Mouse (Mus musculus): ENCODE results near the gene Kpna6. TPM values are rescaled to one million over a fixed set of nuclear protein-coding genes. Genes with fewer than 3 reads are reported as not detected.

Kpna6 gene
- polyA plus RNA-seq, 1 experiment from 2014 or later, result 16.5 TPM

GRCm38 (mm10) chr4:129684531-129684930 lies 12.0 kb upstream of the Kpna6 start:
- H3K36me3 ChIP-seq, result peaks cover 67% of the 10 kb centered on the region
- no peak overlapping the region for H3K4me2 ChIP-seq
- no peaks in the 10 kb centered on the region for H3K27me3 ChIP-seq
- no peak overlapping the region for H3K9ac ChIP-seq
- no peaks in the 10 kb centered on the region for H3K9me3 ChIP-seq
- ATAC-seq (ENCODE audit: borderline replicate concordance, extremely low read depth, low FRiP score, low TSS enrichment), result no peak
- H3K27ac ChIP-seq, result no peak overlapping the region
- no peaks in the 10 kb centered on the region for H3K4me1 ChIP-seq
- WGBS, result 93% methylated on average over 6 of the region's 6 CpGs
- H3K4me3 ChIP-seq, result no peak overlapping the region

GRCm38 (mm10) chr4:129683901-129684493 lies 11.4 kb upstream of the Kpna6 start:
- H3K27me3 ChIP-seq, result no peaks in the 10 kb centered on the region
- H3K4me2 ChIP-seq, result no peak overlapping the region
- peaks cover 70% of the 10 kb centered on the region for H3K36me3 ChIP-seq
- H3K27ac ChIP-seq, result no peak overlapping the region
- WGBS, result 84% methylated on average over 11 of the region's 11 CpGs
- H3K4me3 ChIP-seq, result no peak overlapping the region
- H3K4me1 ChIP-seq, result no peaks in the 10 kb centered on the region
- no peak overlapping the region for H3K9ac ChIP-seq
- no peak for ATAC-seq (ENCODE audit: borderline replicate concordance, extremely low read depth, low FRiP score, low TSS enrichment)
- H3K9me3 ChIP-seq, result no peaks in the 10 kb centered on the region

DNA sequence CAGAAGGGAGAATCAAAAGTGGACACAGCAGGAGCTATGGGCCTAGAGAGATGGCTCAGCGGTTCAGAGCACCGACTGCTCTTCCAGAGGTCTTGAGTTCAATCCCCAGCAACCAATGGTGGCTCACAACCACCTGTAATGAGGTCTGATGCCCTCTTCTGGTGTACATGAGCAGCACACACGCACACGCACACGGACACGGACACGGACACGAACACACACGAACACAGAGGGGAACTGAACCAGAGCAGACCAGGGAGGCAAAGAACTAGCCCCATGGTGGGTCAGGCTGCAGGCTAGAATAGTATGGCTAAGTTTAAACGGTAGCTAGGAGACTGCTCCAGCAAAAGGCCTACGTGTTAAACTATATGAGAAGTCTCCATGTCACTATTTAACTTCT lies 9.3 kb upstream of the Kpna6 start:
- H3K36me3 ChIP-seq, result peaks cover 67% of the 10 kb centered on the region
- no peaks in the 10 kb centered on the region for H3K9me3 ChIP-seq
- WGBS, result 93% methylated on average over 11 of the region's 11 CpGs
- no peak overlapping the region for H3K27ac ChIP-seq
- no peak overlapping the region for H3K4me2 ChIP-seq
- no peak overlapping the region for H3K4me3 ChIP-seq
- H3K9ac ChIP-seq, result no peak overlapping the region
- H3K27me3 ChIP-seq, result no peaks in the 10 kb centered on the region
- H3K4me1 ChIP-seq, result no peaks in the 10 kb centered on the region
- no peak for ATAC-seq (ENCODE audit: borderline replicate concordance, extremely low read depth, low FRiP score, low TSS enrichment)

DNA sequence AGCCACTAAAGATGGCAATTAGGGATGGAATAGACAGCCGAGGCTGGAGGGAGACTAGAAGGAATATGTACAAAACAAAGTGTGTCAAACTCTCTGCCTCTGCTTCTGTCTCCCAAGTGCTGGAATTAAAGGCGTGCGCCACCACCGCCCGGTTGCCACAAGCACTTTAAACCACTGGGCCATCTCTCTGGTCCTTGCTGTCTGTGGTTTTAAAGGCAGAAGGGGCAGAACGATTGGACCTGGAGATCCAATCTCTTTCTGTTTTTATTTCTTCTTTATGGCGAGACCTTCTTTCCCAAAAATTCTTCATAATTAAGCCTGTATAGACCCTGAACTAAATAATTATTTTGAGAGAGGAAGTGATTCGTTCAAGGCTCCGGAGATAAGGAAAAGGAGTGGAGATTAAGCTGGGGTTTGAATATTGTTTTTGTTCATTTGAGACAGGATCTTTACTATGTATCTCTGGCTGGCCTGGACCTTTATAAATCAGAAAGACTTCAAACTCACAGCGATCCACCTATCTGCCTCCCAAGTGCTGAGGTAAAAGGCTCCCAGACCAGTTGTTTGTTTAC lies 397 bp upstream of the Kpna6 start:
- Histone ChIP-seq H3K9me3 (no peaks in the 10 kb centered on the region), H3K36me3 (peaks cover 14% of the 10 kb centered on the region), H3K4me3 (peak overlapping the region; percentile 75), H3K9ac (peak overlapping the region; percentile 96; the same call in 1 of the 2 replicates), H3K4me1 (peaks cover 16% of the 10 kb centered on the region), H3K27me3 (no peaks in the 10 kb centered on the region), H3K27ac (peak overlapping the region; percentile 95), H3K4me2 (peak overlapping the region; percentile 76)
- ATAC-seq (ENCODE audit: borderline replicate concordance, extremely low read depth, low FRiP score, low TSS enrichment), result no peak
- WGBS, result 2% methylated on average over 10 of the region's 10 CpGs

DNA sequence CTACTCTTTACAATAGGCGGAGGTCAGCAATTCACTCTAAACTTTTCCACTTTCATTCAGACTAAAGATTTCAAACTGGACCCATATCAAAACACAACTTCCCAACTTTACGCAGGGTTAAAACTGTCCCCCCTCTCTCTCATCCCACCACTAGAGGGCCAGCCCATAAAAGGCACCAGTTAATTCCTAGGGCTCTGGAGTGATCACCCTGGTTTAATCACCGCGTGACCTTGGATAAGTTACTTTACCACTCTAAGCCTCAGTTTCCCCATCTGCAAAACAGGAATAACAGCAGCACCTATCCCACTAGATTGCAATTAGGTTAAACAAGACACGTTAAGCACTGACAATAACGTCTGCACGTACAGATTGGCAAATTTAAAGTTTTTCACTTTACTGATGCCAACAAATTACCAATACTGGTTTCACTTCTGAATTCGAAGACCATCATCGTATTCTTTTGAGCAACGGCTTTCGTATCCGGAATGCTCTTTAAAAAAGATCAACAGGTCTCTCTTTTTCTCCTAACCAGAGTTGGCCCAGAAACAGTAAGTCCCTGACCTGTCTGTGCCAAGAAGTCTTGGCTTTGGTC lies 980 bp downstream of the Kpna6 start:
- Histone ChIP-seq H3K27me3 (no peaks in the 10 kb centered on the region), H3K36me3 (peaks cover 12% of the 10 kb centered on the region), H3K9ac (peak overlapping the region; percentile 96), H3K4me2 (peak overlapping the region; percentile 76), H3K9me3 (no peaks in the 10 kb centered on the region), H3K4me1 (peaks cover 16% of the 10 kb centered on the region), H3K4me3 (peak overlapping the region; percentile 75), H3K27ac (peak overlapping the region; percentile 95)
- peak; percentile 59; the same call in 1 of the 2 replicates for ATAC-seq (ENCODE audit: borderline replicate concordance, extremely low read depth, low FRiP score, low TSS enrichment)
- 6% methylated on average over 12 of the region's 12 CpGs for WGBS

DNA sequence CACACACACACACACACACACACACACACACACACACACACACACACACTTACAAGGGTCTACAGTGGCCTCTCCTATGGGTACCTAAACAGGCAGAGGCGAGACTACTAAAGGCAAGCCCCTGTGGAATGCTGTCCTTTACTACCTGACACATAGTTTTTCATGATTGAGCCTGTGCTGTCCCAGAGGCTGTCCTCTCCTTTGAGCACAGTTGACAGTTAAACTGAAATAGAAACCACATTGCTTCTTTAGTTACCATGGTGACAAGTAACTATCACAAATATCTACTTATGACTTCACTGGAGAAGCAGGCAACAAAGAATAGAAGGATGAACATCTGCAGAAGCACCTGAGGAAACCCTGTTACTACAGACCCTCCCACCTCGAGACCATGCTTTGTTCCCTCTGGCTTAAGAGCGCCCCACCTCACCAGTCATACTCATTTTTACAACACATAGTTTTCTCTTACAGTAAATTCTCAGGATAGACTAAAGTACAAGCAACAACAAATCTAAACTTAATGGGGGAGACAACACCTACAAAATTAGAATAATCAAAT lies 10.2 kb downstream of the Kpna6 start:
- 71% methylated on average over 3 of the region's 3 CpGs for WGBS
- H3K9me3 ChIP-seq, result no peaks in the 10 kb centered on the region
- H3K4me3 ChIP-seq, result no peak overlapping the region
- no peak for ATAC-seq (ENCODE audit: borderline replicate concordance, extremely low read depth, low FRiP score, low TSS enrichment)
- no peak overlapping the region for H3K9ac ChIP-seq
- no peaks in the 10 kb centered on the region for H3K4me1 ChIP-seq
- peaks cover 50% of the 10 kb centered on the region for H3K36me3 ChIP-seq
- H3K4me2 ChIP-seq, result no peak overlapping the region
- no peaks in the 10 kb centered on the region for H3K27me3 ChIP-seq
- H3K27ac ChIP-seq, result no peak overlapping the region

- H3K9me3 ChIP-seq, result no peaks in the 10 kb centered on the region
- no peak overlapping the region for H3K27ac ChIP-seq
- no peak overlapping the region for H3K4me2 ChIP-seq
- no peaks in the 10 kb centered on the region for H3K27me3 ChIP-seq
- WGBS, result 85% methylated on average over 3 of the region's 3 CpGs
- H3K4me3 ChIP-seq, result no peak overlapping the region
- H3K9ac ChIP-seq, result no peak overlapping the region
- H3K4me1 ChIP-seq, result no peaks in the 10 kb centered on the region
- no peak for ATAC-seq (ENCODE audit: borderline replicate concordance, extremely low read depth, low FRiP score, low TSS enrichment)
- H3K36me3 ChIP-seq, result peaks cover 54% of the 10 kb centered on the region
Observed at GRCm38 (mm10) chr4:129661584-129661983, 11.0 kb downstream of the Kpna6 start.

DNA sequence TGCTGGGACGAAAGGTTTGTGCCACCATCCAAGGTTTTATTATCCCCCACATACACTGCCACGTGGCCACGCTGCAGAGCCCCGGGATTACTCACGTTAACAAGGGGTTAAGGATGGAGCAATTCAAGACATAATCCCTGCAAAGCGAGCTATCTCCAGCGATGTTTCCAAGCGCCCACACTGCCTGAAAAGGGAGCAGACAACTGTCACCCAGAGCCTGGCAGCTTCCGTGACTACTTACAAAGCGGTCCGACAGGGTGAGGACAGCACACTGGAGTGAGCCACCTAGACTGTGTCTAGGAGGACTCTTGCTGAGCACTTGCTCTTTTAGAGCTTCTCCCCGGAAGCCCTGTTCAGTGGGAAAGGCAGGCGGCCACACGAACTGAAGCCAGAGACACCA lies 17.8 kb downstream of the Kpna6 start:
- no peaks in the 10 kb centered on the region for H3K27me3 ChIP-seq
- H3K4me1 ChIP-seq, result no peaks in the 10 kb centered on the region
- no peak overlapping the region for H3K4me2 ChIP-seq
- H3K36me3 ChIP-seq, result peaks cover 94% of the 10 kb centered on the region
- no peak overlapping the region for H3K27ac ChIP-seq
- no peak overlapping the region for H3K4me3 ChIP-seq
- 93% methylated on average over 14 of the region's 14 CpGs for WGBS
- no peaks in the 10 kb centered on the region for H3K9me3 ChIP-seq
- ATAC-seq (ENCODE audit: borderline replicate concordance, extremely low read depth, low FRiP score, low TSS enrichment), result no peak
- no peak overlapping the region for H3K9ac ChIP-seq

GRCm38 (mm10) chr4:129650359-129650758 lies 22.2 kb downstream of the Kpna6 start:
- Histone ChIP-seq H3K36me3 (peaks cover 95% of the 10 kb centered on the region), H3K9me3 (no peaks in the 10 kb centered on the region), H3K9ac (no peak overlapping the region), H3K4me3 (no peak overlapping the region), H3K4me2 (no peak overlapping the region), H3K4me1 (no peaks in the 10 kb centered on the region), H3K27ac (no peak overlapping the region), H3K27me3 (no peaks in the 10 kb centered on the region)
- WGBS, result 93% methylated on average over 8 of the region's 8 CpGs
- ATAC-seq (ENCODE audit: borderline replicate concordance, extremely low read depth, low FRiP score, low TSS enrichment), result no peak

GRCm38 (mm10) chr4:129648656-129649055 lies 23.9 kb downstream of the Kpna6 start:
- no peak for ATAC-seq (ENCODE audit: borderline replicate concordance, extremely low read depth, low FRiP score, low TSS enrichment)
- Histone ChIP-seq H3K4me2 (no peak overlapping the region), H3K27me3 (no peaks in the 10 kb centered on the region), H3K9ac (no peak overlapping the region), H3K4me3 (no peak overlapping the region), H3K36me3 (peaks cover 90% of the 10 kb centered on the region), H3K9me3 (no peaks in the 10 kb centered on the region), H3K4me1 (no peaks in the 10 kb centered on the region), H3K27ac (no peak overlapping the region)
- WGBS, result 81% methylated on average over 1 of the region's 1 CpGs

DNA sequence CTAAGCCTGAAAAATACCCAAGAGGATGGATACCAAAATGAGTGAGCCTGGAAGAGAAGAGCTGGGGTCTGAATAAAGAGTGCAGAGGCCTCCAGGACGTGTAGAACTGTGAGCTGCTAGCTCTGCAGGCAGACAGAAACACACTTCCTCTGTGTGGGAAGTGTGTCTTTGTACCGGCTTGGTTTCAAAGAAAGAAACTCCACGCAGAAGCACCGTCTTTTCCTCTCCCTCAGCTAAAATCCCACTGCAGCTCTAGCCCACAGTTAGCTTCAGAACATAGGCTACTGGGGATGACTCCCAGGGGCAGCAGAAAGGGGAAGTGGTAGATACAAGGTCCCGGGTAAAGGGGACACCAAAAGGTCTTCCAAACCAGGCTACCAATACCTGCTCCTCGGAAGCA lies 27.4 kb downstream of the Kpna6 start:
- WGBS, result 82% methylated on average over 6 of the region's 6 CpGs
- peaks cover 6% of the 10 kb centered on the region; the same call in 1 of the 2 replicates for H3K4me1 ChIP-seq

DNA sequence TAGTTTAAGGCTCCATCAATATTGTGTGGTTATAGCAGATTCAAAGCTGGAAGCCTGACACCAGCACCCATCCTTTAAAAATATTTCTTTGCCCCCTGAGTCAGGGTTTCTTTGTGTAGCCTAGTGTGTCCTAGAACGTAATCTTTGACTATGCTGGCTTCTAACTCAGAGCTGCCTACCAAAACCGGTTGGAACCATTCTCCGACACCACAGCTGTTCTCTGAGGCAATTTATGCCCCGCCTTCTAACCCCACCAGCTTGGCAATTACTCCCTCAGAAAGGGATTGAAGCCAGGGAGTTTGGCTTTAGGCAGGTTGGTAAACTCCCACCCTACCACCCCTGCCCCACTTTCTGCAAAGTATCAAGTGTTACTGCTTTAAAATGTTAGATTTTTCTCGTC lies 30.8 kb downstream of the Kpna6 start:
- H3K4me2 ChIP-seq, result peak overlapping the region; percentile 88
- peaks cover 48% of the 10 kb centered on the region for H3K36me3 ChIP-seq
- H3K4me1 ChIP-seq, result peaks cover 29% of the 10 kb centered on the region
- 0 out of 2 replicates have a peak overlapping the region, but pooled peaks have one; percentile 22 for H3K9ac ChIP-seq
- H3K9me3 ChIP-seq, result no peaks in the 10 kb centered on the region
- peak overlapping the region; percentile 44; the same call in 1 of the 2 replicates for H3K27ac ChIP-seq
- H3K4me3 ChIP-seq, result 0 out of 2 replicates have a peak overlapping the region, but pooled peaks have one; percentile 65
- WGBS, result 45% methylated on average over 5 of the region's 5 CpGs
- H3K27me3 ChIP-seq, result no peaks in the 10 kb centered on the region
- no peak for ATAC-seq (ENCODE audit: borderline replicate concordance, extremely low read depth, low FRiP score, low TSS enrichment)

More for the DNA sequence above, 27.4 kb downstream of the Kpna6 start:
- H3K4me3 ChIP-seq, result no peak overlapping the region
- no peak overlapping the region for H3K27ac ChIP-seq
- no peak overlapping the region for H3K9ac ChIP-seq
- no peaks in the 10 kb centered on the region for H3K27me3 ChIP-seq
- H3K9me3 ChIP-seq, result no peaks in the 10 kb centered on the region
- H3K36me3 ChIP-seq, result peaks cover 59% of the 10 kb centered on the region
- H3K4me2 ChIP-seq, result no peak overlapping the region
- ATAC-seq (ENCODE audit: borderline replicate concordance, extremely low read depth, low FRiP score, low TSS enrichment), result no peak

Measured in lung, embryonic 15.5 days (tissue).